Mouse (Mus musculus) E14TG2a.4 (cell line): Measurements from ENCODE around the gene Prss16.
A peak's percentile ranks its signal among the peaks of the same experiment; 100 is the strongest.

Experiments
- H3K27me3 ChIP-seq: 2 replicates; pipeline ENCODE4 v1.6.1; 2014; ENCODE audit warnings: low read length, control low read depth; ENCODE audit not compliant: insufficient read depth
- H3K36me3 ChIP-seq: 2 replicates; pipeline ENCODE4 v1.6.1; 2014; ENCODE audit warnings: low read length, control low read depth; ENCODE audit not compliant: insufficient read depth
- H3K4me1 ChIP-seq: replicated peaks from 2 replicates; pipeline ENCODE4 v1.6.1; 2014; ENCODE audit warnings: low read depth, low read length, control low read depth
- H3K4me3 ChIP-seq: replicated peaks from 2 replicates; pipeline ENCODE4 v1.5.1; 2014; ENCODE audit warnings: mild to moderate bottlenecking, low read length
- H3K9me3 ChIP-seq: 2 replicates; pipeline ENCODE4 v1.6.1; 2014; ENCODE audit warnings: low read length, control low read depth
- CTCF ChIP-seq: conservative IDR thresholded peaks from 2 replicates; pipeline ENCODE4 v1.5.1; 2014; ENCODE audit warnings: low read length
- NANOG ChIP-seq: IDR thresholded peaks from 2 replicates; pipeline ENCODE4 v1.6.1; 2014; ENCODE audit warnings: borderline replicate concordance, low read length, mixed read lengths
- POU5F1 ChIP-seq: IDR thresholded peaks from 2 replicates; pipeline ENCODE4 v1.6.1; 2014; ENCODE audit warnings: low read length, borderline replicate concordance

Prss16 gene

GRCm38 (mm10) chr13:22029928-22030327, 20.4 kb upstream of the Prss16 start:
- H3K36me3 ChIP-seq = 0 out of 2 replicates have a peak, but pooled peaks cover 3% of the 10 kb centered on the region
- TF ChIP-seq CTCF (no peak), POU5F1 (no peak), NANOG (no peak)
- peaks cover 50% of the 10 kb centered on the region for H3K4me1 ChIP-seq
- peak overlapping the region; percentile 85 for H3K4me3 ChIP-seq
- H3K9me3 ChIP-seq = no peaks in the 10 kb centered on the region
- no peaks in the 10 kb centered on the region for H3K27me3 ChIP-seq

GRCm38 (mm10) chr13:22028673-22029460, 19.3 kb upstream of the Prss16 start:
- peak; percentile 84 for TF ChIP-seq CTCF
- no peak for TF ChIP-seq POU5F1
- H3K36me3 ChIP-seq = 0 out of 2 replicates have a peak, but pooled peaks cover 3% of the 10 kb centered on the region

GRCm38 (mm10) chr13:22026058-22027031, 16.8 kb upstream of the Prss16 start:
- Histone ChIP-seq H3K9me3 (no peaks in the 10 kb centered on the region), H3K27me3 (no peaks in the 10 kb centered on the region), H3K4me3 (peak overlapping the region; percentile 80), H3K4me1 (peaks cover 32% of the 10 kb centered on the region), H3K36me3 (0 out of 2 replicates have a peak, but pooled peaks cover 2% of the 10 kb centered on the region)
- no peak for TF ChIP-seq NANOG

More at GRCm38 (mm10) chr13:22028673-22029460, 19.3 kb upstream of the Prss16 start:
- H3K4me3 ChIP-seq = peak overlapping the region; percentile 85
- H3K9me3 ChIP-seq = no peaks in the 10 kb centered on the region
- no peaks in the 10 kb centered on the region for H3K27me3 ChIP-seq
- H3K4me1 ChIP-seq = peaks cover 46% of the 10 kb centered on the region

GRCm38 (mm10) chr13:22022241-22022640, 12.7 kb upstream of the Prss16 start:
- H3K4me3 ChIP-seq = peak overlapping the region; percentile 83
- peaks cover 22% of the 10 kb centered on the region for H3K4me1 ChIP-seq
- peaks cover 17% of the 10 kb centered on the region for H3K27me3 ChIP-seq
- H3K9me3 ChIP-seq = no peaks in the 10 kb centered on the region
- no peak for TF ChIP-seq NANOG
- TF ChIP-seq CTCF = no peak
- H3K36me3 ChIP-seq = no peaks in the 10 kb centered on the region

GRCm38 (mm10) chr13:22021581-22021980, 12.0 kb upstream of the Prss16 start:
- Histone ChIP-seq H3K4me1 (peaks cover 20% of the 10 kb centered on the region), H3K9me3 (no peaks in the 10 kb centered on the region), H3K27me3 (peaks cover 17% of the 10 kb centered on the region), H3K36me3 (no peaks in the 10 kb centered on the region), H3K4me3 (peak overlapping the region; percentile 83)
- TF ChIP-seq POU5F1 (no peak), CTCF (no peak), NANOG (no peak)

- Histone ChIP-seq H3K9me3 (no peaks in the 10 kb centered on the region), H3K36me3 (no peaks in the 10 kb centered on the region), H3K4me1 (peaks cover 21% of the 10 kb centered on the region), H3K27me3 (peaks cover 17% of the 10 kb centered on the region), H3K4me3 (peak overlapping the region; percentile 83)
- TF ChIP-seq POU5F1 = no peak
- no peak for TF ChIP-seq NANOG
- TF ChIP-seq CTCF = no peak
Measured at GRCm38 (mm10) chr13:22020901-22021339, 11.4 kb upstream of the Prss16 start.

- TF ChIP-seq POU5F1 (no peak), CTCF (no peak), NANOG (no peak)
- H3K27me3 ChIP-seq = peaks cover 17% of the 10 kb centered on the region
- no peaks in the 10 kb centered on the region for H3K9me3 ChIP-seq
- peaks cover 20% of the 10 kb centered on the region for H3K4me1 ChIP-seq
- peak overlapping the region; percentile 83 for H3K4me3 ChIP-seq
- H3K36me3 ChIP-seq = no peaks in the 10 kb centered on the region
Measured at GRCm38 (mm10) chr13:22019934-22020835, 10.6 kb upstream of the Prss16 start.
